Mouse (Mus musculus): Measurements from ENCODE around the gene Gabbr2.

Gene Gabbr2

DNA sequence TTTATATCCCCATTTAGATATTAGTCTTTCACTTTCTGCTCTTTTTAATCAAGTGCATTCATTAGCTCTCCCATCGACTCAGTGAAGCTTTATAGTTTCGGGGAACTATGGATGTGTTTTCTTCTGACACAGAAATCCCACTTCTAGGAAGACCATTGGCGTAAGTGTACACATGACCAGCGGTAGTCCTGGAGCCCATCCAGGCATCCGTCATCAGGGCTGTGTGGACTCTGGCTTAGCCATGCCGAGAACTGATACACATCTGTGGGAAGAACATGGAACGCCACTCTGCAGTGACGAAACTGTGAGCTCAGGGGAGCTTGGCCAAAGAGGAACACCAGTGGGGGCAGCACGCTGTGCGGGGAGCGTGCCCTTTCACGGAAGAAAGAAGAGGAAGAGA is 128.0 kb downstream of the Gabbr2 start:
- DNase-seq (ENCODE audit: low spot score), result no peak

DNA sequence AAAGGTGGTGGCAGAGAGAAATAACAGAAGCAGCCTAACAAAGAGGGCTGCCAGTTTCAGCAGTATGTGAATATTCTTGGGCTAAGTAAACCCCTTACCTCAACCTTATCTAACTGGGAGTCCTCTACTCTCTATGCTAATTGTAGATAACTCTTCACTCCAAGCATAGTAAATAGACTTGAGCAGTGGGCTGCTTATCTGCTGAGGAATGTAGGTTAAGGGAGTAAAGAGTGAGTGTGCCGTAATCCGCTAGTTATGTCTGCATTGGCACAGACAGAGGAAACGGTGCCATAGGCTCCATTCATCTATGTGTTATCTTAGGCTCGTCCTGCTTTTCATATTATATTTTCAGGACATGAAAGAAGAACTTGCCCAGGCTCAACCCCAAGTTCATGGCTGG is 129.0 kb downstream of the Gabbr2 start:
- DNase-seq (ENCODE audit: low spot score), result no peak

DNA sequence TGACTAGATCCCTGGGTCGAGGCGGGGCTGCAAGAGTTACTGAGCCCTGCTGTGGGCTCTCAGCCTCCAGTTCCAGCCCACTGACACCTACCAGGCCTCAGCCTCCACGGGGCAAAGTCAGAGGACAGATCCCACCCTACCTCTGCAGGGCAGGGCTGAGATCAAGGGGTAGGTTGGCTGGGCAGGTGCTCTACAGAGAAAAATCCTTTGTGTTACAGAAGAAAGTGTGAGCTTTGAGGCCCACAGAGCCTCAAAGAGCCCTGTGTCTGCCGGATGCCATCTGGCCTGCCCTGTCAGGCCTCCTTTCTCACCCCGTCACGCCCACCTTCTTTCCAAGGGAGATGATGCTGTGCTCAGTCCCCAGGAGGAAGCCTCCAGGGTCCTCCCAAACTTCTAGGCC is 131.1 kb downstream of the Gabbr2 start:
- no peak for DNase-seq (ENCODE audit: low spot score)

DNA sequence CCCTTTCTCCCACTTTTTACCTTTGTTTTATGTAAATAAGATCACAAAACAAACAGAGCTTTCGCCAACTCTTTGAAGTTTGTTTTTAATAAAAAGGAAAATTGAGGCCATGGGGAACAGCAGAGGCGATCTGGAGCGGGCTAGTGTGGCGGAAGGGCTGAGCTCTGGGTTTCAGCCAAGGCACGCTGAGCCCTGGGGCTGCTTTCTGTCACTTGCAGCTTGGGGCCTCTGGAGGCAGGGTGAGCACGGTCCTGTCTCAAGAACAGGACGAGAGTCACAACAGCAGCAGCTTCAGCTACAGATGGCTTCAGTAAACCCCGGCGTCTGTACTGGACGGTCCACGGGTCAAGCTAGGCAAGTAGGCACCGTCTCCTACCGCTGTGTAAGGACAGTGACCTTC is 132.8 kb downstream of the Gabbr2 start:
- DNase-seq (ENCODE audit: low spot score), result peak; percentile 25

DNA sequence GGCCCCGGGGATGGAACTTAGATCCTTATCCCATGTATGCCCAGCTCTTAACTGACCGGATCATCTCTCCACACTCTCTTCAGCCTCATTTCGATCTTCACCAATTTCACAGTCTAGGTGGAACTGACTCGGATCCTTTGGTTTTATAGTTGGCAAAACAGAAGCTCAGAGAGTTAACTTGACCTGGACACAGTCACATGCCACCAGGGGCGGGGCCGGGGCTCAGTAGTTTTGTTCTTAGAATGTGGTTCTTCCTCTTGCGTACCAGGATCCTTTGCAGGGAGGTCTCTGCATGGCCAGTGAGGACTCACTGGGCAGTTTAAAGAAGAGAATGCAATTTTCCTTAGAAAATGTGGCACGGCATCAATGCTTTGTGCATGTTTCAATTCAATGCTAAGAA is 135.5 kb downstream of the Gabbr2 start:
- no peak for DNase-seq (ENCODE audit: low spot score)

DNA sequence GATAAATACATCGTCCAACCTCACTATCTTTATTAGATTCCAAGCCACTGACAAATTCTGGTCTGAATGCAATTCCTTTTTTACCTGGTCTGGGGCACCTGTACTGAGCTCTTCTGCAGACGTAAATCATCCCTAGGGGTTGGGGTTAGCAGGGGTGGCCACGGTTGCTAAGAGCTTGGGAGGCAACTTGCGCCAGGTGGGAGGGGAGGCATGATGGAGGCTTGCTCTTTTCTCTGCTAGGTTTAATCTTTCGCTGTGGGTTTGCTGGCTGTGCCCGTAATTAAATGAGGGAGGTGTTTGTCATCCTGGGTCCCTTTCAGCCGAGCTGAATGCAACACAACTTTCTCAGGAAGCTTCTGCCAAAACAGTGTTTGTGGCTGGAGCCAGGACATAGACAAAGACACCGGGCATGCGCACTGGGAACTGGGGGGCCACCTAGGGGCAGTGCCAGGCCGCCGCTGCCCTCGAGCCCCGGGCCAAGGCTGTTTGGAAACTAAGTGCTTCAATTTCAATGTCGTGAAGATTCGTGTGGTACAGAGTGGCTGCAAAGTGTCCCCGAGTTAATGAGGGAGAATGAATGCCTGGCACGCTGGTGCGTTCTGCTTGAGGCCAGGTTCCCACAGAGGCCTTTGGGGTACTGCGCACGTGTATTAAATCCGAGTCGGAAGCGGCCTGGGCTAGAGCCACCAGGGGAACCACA is 136.8 kb downstream of the Gabbr2 start:
- no peak for DNase-seq (ENCODE audit: low spot score)

DNA sequence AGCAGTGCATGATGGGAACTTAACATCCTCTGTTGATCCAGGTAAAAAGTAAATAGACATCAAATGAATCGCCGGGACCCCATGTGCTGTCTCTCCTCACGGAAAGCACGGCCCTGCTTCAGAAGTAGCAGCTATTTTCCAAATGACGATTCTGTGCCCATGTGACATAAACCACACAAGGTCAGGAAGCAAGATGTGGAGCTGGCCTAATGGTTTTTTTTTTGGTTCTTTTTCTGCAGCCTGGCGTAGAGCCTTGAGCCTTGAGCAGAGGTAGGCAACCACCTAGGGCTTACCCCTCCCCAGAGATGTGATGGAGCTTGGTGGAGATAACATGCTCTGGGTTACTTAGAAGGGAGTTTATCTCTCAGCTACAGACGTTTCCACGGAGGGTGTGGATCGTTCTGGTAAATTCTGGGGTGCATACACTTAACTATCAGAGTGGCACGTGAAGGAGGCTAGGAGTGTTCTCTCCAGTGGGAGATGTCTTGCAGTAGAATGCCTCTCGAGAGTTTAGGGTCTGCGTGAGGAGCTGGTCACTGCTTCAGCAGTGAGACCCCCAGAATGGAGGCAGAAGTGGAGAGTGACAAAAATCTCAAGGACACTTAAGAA is 137.7 kb downstream of the Gabbr2 start:
- no peak for DNase-seq (ENCODE audit: low spot score)

DNA sequence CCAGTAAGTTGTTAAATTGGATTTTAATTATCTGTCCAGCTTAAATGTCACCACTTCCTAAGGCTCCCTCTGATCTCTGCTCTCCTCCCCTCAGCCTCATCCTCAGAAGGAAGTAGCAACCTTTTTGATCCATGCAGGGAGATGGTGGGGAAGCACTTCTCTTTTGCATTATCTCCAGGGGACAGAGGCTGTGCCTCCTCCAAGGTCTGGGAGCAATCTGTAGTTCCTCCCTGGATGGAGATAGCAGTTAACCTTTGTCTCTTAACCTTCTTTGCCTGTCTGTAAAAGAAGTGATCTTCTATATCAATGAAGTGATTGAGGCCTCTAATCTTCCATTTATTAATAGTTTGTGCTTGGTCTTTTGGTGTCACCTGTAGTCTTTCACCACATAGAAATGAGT is 143.9 kb downstream of the Gabbr2 start:
- no peak for DNase-seq (ENCODE audit: low spot score)

DNA sequence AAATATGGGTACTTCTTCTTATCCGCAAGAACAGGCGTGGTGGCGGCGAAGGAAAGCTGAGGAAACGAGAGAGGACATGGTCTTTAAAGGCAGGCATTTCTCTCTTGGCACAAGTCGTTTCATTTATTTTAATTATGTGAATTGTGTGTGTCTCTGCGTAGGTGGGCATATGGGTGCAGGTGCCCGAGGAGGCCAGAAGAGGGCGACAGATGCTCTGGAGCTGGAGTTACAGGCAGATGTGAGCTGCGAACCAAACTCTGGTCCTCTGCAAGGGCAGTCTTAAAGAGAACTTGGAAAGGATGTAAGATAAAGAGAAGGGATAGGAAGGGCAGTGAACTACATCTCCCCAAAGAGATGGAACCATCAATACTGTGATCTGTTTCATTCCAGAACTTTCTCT is 145.3 kb downstream of the Gabbr2 start:
- no peak for DNase-seq (ENCODE audit: low spot score)

DNA sequence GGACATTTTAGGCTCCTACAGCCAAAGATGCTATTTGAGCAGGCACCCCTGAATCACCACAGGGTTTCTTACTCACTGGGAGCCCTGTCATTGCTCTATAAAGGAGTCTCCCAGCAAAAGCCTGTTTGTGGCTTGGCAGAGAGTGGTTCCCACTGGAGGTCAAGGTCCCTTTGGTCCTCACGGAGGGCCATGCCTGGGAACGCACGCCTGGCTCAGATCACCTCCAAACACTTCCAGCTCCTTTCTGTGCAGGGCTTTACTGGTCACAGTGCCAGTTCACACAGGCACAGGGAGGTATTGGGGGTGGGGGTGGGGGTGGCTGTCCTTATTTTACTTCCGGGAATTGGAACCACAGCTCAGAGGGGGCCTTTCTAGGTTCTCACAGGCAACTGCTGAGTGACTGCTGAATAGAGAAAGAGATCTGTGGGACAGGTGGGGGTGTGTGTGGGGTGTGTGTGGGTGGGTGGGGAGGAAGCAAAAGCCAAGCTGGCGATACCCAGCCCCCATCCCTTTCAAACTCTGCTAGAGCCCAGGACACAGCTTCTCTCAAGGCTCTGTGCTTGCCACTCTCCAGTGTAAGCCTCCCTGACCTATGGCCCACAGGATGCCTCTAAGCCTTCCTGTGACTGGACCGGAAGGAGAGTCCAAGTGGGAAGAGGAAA is 146.6 kb downstream of the Gabbr2 start:
- no peak for DNase-seq (ENCODE audit: low spot score)

DNA sequence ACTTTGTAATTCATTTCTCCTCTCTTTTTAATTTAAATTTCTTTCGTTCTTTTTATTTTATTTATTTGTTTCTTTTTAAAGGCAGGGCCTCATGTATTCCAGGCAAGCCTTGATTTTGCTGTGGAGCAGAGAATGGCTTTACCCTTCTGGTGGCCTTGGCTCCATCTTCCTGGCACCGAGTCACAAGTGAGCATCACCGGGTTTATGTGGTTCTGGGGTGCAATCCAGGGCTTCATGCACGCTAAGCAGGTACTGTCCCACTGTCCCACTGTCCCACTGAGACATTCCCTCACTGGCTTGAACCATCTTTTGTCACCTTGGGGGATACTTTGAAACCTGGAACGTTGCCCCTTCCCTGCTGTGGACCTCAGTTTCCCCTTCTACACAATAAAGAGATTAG is 147.1 kb downstream of the Gabbr2 start:
- DNase-seq (ENCODE audit: low spot score), result no peak

DNA sequence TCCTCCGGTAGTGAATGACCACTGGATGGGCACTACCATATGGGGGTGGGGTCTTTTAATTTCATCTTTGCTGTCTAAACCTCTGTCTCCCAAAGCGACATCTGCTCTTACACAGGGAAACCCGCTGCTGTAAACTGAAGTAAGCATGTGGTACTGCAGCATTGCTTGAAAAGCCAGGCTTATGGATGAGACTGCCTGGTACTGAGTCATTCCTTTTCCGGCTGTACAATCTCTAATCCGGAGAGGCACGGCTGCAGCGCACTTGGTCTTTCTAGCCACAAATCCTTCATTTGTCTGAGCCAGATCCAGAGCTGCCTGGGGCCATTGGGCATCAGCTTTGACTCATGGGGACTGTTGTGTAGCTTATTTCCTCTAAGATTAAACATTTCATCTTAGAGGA is 149.1 kb downstream of the Gabbr2 start:
- no peak for DNase-seq (ENCODE audit: low spot score)

DNA sequence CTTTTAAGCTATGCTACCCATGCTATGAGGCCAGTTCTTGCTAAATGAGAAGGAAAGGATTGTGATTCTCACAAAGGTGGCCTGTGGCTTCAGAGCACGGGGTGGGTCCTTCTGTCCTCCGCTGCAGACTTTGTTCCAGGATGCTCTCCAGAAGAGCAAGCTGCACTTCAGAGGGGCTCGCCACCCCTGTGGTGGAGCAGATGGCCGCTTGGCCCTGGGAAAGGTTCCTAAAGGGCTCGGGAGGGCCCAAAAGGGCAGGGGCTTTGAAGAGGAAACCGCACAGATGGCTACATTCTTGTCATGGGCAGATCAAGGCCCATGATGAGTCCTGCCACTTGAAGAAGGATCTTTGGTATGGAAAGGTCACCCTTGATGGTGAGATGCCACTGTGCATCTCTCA is 151.5 kb downstream of the Gabbr2 start:
- DNase-seq (ENCODE audit: low spot score), result no peak

DNA sequence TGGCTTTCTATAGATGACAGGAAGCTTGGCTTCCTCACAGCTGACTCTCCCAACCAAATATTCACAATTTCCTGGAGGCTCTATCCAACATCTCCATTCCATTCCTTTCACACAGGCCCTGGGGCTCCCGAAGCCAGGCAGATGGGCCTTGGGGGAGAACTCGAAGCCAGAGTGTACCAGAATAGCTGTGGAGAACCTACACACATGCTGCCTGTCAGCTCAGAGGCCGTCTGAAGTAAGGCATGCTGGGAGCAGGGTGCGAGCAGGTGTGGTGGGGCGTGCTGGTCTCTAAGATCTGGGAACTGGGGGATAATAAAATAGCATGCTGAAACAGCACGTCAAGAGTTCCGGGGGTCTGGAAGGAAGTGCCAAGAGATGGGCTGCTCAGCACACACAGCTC is 154.3 kb downstream of the Gabbr2 start:
- DNase-seq (ENCODE audit: low spot score), result no peak

DNA sequence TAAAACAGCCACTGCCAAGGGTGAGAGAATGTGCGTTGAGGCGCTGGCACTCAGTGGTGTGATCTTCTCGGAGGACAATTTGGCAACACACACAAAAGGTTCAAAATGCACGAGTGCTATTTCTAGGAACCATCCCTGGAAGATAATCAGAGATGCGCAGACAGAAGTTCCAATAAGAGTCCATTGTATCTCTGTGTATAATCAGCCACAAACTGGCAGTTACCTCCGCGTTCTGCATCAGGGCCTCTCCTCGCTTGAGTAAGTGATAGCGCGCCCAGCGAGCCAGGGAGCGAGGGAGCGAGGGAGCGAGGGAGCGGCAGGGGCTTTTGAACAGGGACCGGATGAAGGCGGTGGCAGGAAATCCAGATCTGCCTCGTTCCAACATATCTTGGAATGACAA is 155.6 kb downstream of the Gabbr2 start:
- no peak for DNase-seq (ENCODE audit: low spot score)

DNA sequence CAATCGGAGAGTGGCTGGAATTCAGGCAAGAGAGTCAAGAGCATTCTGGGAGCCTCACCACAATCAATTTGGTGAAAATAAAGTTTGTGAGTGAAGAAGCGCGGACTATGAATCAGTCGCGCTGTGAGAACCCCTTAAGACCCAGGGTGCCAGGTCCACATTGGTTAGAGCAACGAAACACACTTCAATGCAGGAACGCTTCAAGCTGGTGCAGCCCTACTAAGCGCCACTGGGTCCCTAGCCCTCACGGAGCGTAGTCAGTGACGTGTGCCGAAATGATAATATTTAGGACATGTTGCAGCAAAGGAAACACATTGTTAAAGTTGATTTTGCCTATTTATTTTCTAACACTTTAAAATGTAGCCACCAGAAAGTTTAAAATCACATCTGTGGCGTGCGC is 156.6 kb downstream of the Gabbr2 start:
- no peak for DNase-seq (ENCODE audit: low spot score)

DNA sequence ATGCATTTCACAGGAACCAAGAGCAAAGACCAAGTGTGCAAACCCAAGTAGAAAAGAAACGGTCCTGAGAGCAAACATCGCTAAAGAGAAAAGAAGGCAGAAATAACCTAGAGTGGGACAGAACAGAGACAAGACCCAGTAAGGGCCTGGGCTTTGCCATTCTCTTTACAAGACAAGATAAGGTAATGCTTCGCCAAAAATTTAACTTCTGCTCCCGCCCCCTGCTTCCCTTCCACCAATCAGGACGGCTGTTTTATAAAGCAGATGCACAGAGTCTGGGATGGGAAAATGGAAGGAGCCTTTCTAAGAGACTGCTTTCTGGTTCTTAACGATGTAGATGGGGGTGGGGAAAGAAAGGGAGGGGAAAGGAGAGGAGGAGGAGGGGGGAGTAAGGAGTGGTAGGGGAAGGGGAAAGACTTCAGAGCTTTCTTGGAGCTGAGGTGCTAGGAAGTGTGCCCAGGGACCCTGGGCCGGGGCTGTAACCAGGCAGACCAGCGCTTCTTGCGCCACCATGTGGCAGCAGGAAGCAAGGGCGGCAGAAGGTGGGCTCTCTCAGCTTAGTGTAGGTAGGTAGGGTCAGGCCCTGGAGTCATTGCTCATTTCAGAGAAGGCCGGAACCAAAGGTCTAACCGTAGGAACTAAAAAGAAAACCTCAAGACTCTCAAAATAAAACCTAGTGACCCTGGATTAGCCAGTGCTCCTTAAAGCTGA is 158.7 kb downstream of the Gabbr2 start:
- DNase-seq (ENCODE audit: low spot score), result no peak

DNA sequence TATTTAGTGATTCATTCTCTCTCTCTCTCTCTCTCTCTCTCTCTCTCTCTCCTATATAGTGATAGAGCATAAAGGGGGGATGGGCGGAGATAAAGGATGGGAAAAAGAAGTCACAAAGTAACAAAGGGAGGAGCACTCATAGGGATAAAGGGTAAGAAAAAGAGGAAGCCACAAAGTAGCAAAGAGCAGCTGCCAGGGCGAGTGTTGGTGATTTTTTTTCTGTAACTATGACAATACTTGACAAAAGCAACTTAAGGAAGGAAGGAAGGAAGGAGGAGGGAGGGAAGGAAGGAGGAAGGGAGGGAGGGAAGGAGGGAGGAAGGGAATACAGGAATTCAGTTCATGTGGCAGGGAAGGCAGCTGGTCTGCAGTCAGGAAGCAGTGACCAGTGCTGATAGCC is 162.0 kb downstream of the Gabbr2 start:
- DNase-seq (ENCODE audit: low spot score), result no peak

DNA sequence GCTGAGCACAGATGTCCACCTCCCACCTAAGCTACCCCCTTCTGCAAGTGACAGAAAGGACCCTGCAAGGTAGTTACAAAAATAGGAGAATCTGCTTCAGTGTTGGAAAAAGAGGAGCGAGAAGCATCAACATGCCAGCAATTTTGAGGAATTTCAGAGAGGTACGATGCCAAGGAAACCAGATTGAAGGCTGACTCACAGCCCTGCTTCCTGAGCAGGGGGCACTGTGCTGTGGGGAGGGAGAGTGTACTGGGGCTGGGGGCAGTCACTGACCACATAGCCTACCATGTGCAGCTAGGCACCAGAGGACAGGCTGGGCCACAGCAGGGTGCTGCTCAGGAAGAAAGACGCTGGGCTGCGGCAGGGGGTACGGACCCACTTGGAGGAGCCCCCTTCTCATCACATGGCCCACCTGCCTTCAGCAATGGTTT is 163.5 kb downstream of the Gabbr2 start:
- DNase-seq (ENCODE audit: low spot score), result no peak

DNA sequence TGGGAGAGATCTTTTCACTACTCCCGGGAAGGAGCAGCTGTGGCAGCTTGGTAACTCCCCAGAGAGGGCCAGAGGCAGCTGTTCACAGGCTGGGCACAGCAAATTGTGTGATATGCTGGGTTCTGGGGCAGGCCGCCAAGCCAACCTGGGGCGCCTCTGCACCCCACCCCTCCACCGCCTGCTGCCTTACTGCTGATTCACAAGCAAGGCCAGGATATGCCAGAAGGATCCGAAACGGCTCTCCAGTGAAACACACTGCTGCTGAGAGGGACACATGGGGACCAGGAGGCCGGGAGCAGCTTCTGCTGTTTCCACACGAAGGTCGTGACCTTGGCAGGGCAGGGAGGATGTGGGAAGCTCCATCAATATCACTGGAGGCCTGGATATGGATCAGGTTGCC is 164.2 kb downstream of the Gabbr2 start:
- no peak for DNase-seq (ENCODE audit: low spot score)

DNA sequence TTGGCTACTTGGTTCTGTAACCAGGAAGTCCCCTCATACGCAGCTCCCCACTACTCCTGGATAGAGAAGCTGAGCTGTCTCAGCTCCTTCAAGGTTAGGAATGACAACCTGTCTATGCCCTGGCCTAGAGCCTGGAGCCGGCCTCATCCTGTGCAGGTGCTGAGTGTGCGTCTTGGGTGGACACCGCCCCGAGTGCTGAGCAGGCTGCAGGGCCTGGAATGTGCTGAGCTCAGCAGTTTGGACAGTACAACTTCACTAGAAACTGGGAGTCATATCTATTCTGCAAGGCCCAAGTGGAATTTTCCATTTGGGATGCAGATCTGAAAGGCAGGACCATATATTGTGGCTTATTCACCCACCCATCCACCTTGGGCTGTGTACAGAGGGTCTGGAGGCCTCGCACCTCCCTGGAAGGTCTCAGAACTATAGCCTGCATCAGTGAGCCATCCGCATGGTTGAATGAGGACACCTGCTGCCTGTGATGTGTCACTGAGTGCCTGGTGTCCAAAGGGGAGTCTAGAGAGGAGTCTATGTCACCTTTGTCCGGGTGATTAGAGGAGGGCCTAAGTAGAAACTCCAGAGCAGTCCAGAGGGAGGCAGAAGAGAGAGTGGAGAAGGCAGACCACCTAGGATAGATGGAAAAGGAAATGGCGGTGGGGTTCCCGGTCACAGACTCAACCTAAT is 165.7 kb downstream of the Gabbr2 start:
- no peak for DNase-seq (ENCODE audit: low spot score)

DNA sequence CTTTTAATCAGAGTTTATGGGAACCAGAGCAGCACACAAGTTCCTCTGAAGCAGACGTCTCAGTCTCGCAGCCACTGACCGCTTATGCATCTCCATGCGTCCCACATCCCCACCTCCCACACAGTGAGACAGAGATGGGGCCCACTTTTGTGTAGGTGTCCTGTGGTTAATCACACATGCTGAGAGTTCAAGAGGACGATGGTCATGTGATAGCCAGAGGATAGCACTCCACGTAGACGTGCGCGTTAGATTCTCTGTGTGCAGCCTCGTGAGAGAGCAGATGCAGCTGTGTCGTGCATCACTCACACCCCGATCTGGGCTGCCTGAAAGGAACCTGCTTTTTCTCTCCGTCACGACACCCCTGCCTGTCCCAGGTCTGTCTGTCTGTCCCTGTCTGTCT is 167.9 kb downstream of the Gabbr2 start:
- no peak for DNase-seq (ENCODE audit: low spot score)
